In the genomic region with DNA sequence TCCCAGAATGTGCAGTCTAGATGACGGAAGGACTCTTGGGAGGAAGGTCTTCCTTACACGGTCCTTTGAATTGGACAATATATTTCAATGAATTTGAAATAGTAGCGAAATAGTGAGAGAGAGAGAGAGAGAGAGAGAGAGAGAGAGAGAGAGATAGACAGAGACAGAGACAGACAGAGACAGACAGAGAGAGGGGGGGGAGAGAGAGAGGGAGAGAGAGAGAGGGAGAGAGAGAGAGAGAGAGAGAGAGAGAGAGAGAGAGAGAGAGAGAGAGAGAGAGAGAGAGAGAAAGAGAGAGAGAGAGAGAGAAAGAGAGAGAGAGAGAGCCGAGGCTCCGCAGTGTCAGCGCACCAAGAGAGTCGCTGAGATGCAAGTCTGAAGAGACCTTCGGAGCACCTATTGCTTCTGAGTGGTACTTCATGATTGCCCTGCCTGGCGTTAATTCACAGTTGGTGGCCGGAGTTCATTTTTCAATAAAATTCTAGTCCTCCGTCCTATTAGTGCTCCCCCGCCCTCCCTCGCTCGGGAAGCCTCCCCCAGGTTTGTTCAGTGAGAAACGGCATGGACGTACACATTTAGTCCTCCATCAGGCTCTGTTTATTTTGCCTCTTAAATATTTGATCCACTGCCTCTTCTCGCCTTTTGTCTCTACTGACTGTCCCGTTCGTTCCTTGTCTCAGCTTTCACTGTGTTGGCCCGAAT, we compare ENCODE assay signal across 8 mouse cellular contexts. TPM values are rescaled to one million over a fixed set of nuclear protein-coding genes. Genes with fewer than 3 reads are reported as not detected.
DNase-seq lines count a peak whose midpoint lies in the region; ATAC-seq lines count a peak whose summit lies in the region.

No protein-coding gene starts in this region.

- no peaks in the 10 kb centered on the region for H3K9me3 ChIP-seq in lung, embryonic 15.5 days
- no peaks in the 10 kb centered on the region for H3K9me3 ChIP-seq in forebrain, embryonic 10.5 days
- no peaks in the 10 kb centered on the region for H3K9me3 ChIP-seq in limb, embryonic 11.5 days (ENCODE audit: control insufficient read depth, low read length)
- no peaks in the 10 kb centered on the region for H3K9me3 ChIP-seq in neural tube, embryonic 12.5 days

- WGBS in lung, embryonic 15.5 days: 14% methylated on average over 20 of the region's 20 CpGs
- 51% methylated on average over 20 of the region's 20 CpGs for WGBS in forebrain, embryonic 10.5 days
- WGBS in limb, embryonic 11.5 days: 37% methylated on average over 20 of the region's 20 CpGs
- WGBS in neural tube, embryonic 12.5 days: 37% methylated on average over 20 of the region's 20 CpGs

- peak overlapping the region; percentile 94 for H3K27ac ChIP-seq in lung, embryonic 15.5 days
- peak overlapping the region; percentile 97 for H3K27ac ChIP-seq in forebrain, embryonic 10.5 days
- peak overlapping the region; percentile 74 for H3K27ac ChIP-seq in limb, embryonic 11.5 days (replicated peaks; ENCODE audit: low read depth, low read length)
- H3K27ac ChIP-seq in neural tube, embryonic 12.5 days: peak overlapping the region; percentile 92; the same call in 1 of the 2 replicates

- H3K27me3 ChIP-seq in lung, embryonic 15.5 days: no peaks in the 10 kb centered on the region
- no peaks in the 10 kb centered on the region for H3K27me3 ChIP-seq in forebrain, embryonic 10.5 days (ENCODE audit: poor library complexity, severe bottlenecking)
- H3K27me3 ChIP-seq in limb, embryonic 11.5 days (ENCODE audit: control insufficient read depth, insufficient read depth, low read length): no peaks in the 10 kb centered on the region
- H3K27me3 ChIP-seq in neural tube, embryonic 12.5 days (replicated peaks): no peaks in the 10 kb centered on the region

- no peak for ATAC-seq in lung, embryonic 15.5 days (ENCODE audit: borderline replicate concordance, extremely low read depth, low FRiP score, low TSS enrichment)
- ATAC-seq in limb, embryonic 11.5 days (ENCODE audit: insufficient number of reproducible peaks, low FRiP score, low TSS enrichment, low read depth): no peak
- ATAC-seq in neural tube, embryonic 12.5 days (ENCODE audit: low FRiP score, low read depth): peak; percentile 36

- peak overlapping the region; percentile 97 for H3K4me3 ChIP-seq in lung, embryonic 15.5 days
- peak overlapping the region; percentile 98 for H3K4me3 ChIP-seq in forebrain, embryonic 10.5 days
- peak overlapping the region; percentile 92 for H3K4me3 ChIP-seq in limb, embryonic 11.5 days (ENCODE audit: low read depth, low read length)
- H3K4me3 ChIP-seq in neural tube, embryonic 12.5 days: peak overlapping the region; percentile 84

- H3K4me2 ChIP-seq in lung, embryonic 15.5 days: peak overlapping the region; percentile 67
- H3K4me2 ChIP-seq in limb, embryonic 11.5 days (ENCODE audit: low read depth, severe bottlenecking): peak overlapping the region; percentile 49
- peak overlapping the region; percentile 69 for H3K4me2 ChIP-seq in neural tube, embryonic 12.5 days (replicated peaks)

- H3K4me1 ChIP-seq in lung, embryonic 15.5 days: peaks cover 11% of the 10 kb centered on the region
- H3K4me1 ChIP-seq in forebrain, embryonic 10.5 days: peaks cover 14% of the 10 kb centered on the region
- peaks cover 3% of the 10 kb centered on the region; the same call in 1 of the 2 replicates for H3K4me1 ChIP-seq in limb, embryonic 11.5 days (ENCODE audit: control insufficient read depth, insufficient read depth, low read length)
- H3K4me1 ChIP-seq in neural tube, embryonic 12.5 days: no peaks in the 10 kb centered on the region

- no peak for DNase-seq in lung, postnatal 36 days
- peak; percentile 34 for DNase-seq in ZHBTc4 (ENCODE audit: low read depth, low spot score)
- DNase-seq in forebrain, embryonic 10.5 days (ENCODE audit: extremely low spot score, low spot score): no peak
- no peak for DNase-seq in limb, embryonic 11.5 days (ENCODE audit: low spot score)
- DNase-seq in frontal cortex, postnatal 25 days (ENCODE audit: low spot score in 2 of 2): no peak
- DNase-seq in layer of hippocampus, postnatal 25 days (ENCODE audit: extremely low spot score in 1 of 2, low spot score in 1 of 2): no peak

- H3K9ac ChIP-seq in lung, embryonic 15.5 days: peak overlapping the region; percentile 98
- peak overlapping the region; percentile 97 for H3K9ac ChIP-seq in limb, embryonic 11.5 days (ENCODE audit: low read length)
- H3K9ac ChIP-seq in neural tube, embryonic 12.5 days: peak overlapping the region; percentile 92

- H3K36me3 ChIP-seq in lung, embryonic 15.5 days: peaks cover 18% of the 10 kb centered on the region
- H3K36me3 ChIP-seq in forebrain, embryonic 10.5 days (replicated peaks): peaks cover 20% of the 10 kb centered on the region
- H3K36me3 ChIP-seq in limb, embryonic 11.5 days (ENCODE audit: control insufficient read depth, insufficient read depth, low read length): peaks cover 7% of the 10 kb centered on the region
- peaks cover 16% of the 10 kb centered on the region for H3K36me3 ChIP-seq in neural tube, embryonic 12.5 days

RNA-seq across cellular contexts. Expression of gene Zcchc9, which starts 0.5 kb away (rescaled TPM):
- 33.2 and 33.6 TPM in 2 replicates for polyA plus RNA-seq in lung, embryonic 15.5 days (2015; fragmentation: Nextera tagmentation; extraction: Ambion mirVana)
- polyA plus RNA-seq in forebrain, embryonic 10.5 days (2016; fragmentation: Nextera tagmentation; extraction: Ambion mirVana): 30.3 and 31.6 TPM in 2 replicates
- 29.7 and 36.0 TPM in 2 replicates for polyA plus RNA-seq in limb, embryonic 11.5 days (2014; fragmentation: Nextera tagmentation; extraction: Ambion mirVana)
- 23.2 and 24.9 TPM in 2 replicates for polyA plus RNA-seq in neural tube, embryonic 12.5 days (2016; fragmentation: Nextera tagmentation; extraction: Ambion mirVana)
- 10 to 100 TPM; 14.6 to 16.6 TPM for total RNA-seq in layer of hippocampus, postnatal 25 days (2021)
